Mouse (Mus musculus) Patski (cell line): ENCODE data around the gene Astn1. TPM values are rescaled to one million over a fixed set of nuclear protein-coding genes. Genes with fewer than 3 reads are reported as not detected.

Experiments
- ATAC-seq: fragments of 100-300 bp; one replicate; pipeline ENCODE4 v1.8.0; 2021
- CTCF ChIA-PET: fragments of 350-600 bp; sonication (Branson Sonifier 250); formaldehyde crosslinking; loops from one replicate; lab custom pipeline; 2022; ENCODE audit warnings: inconsistent platforms; lab: Charles Lee
- POLR2A ChIA-PET: fragments of 350-600 bp; sonication (Branson Sonifier 250); formaldehyde crosslinking; loops from one replicate; lab custom pipeline; 2022; ENCODE audit warnings: antibody characterized with exemption, inconsistent platforms; lab: Charles Lee
- DNase-seq: peaks from one replicate; pipeline ENCODE4 v3.0.0-alpha.2; 2011; ENCODE audit warnings: low read depth, low spot score
- H3K27me3 ChIP-seq: fragments of 371-371 bp; one replicate; pipeline ENCODE4 v1.5.1; 2021
- CTCF ChIP-seq: fragments of 100-300 bp; IDR thresholded peaks from one replicate; pipeline ENCODE4 v1.5.1; 2021
- in situ Hi-C: fragments of 300-500 bp; cut with MboI; formaldehyde crosslinking; loops from 3 replicates; pipeline ENCODE4 v1.11.1; 2018; ENCODE audit warnings: low pct_unique_long_range_greater_than_20kb, mixed read lengths
- polyA plus RNA-seq: library from polyadenylated mRNA; unstranded; gene quantifications from one replicate; pipeline ENCODE4 v1.2.3, GENCODE M21; 2021

The Astn1 gene
- polyA plus RNA-seq, 1 experiment from 2014 or later = not detected

- ATAC-seq (no peak), DNase-seq (no peak)
- in situ Hi-C loops = no loop called here
- CTCF ChIA-PET = no interaction called here
- no peak for TF ChIP-seq CTCF
- H3K27me3 ChIP-seq = peaks cover 12% of the 10 kb centered on the region
- POLR2A ChIA-PET = no interaction called here
Observed at GRCm38 (mm10) chr1:158573168-158573567, 211.1 kb downstream of the Astn1 start.

- ChIA-PET CTCF (no interaction called here), POLR2A (no interaction called here)
- H3K27me3 ChIP-seq = peaks cover 10% of the 10 kb centered on the region
- ATAC-seq (no peak), DNase-seq (no peak)
- in situ Hi-C loops = no loop called here
- no peak for TF ChIP-seq CTCF
Observed at GRCm38 (mm10) chr1:158573597-158573996, 211.5 kb downstream of the Astn1 start.

GRCm38 (mm10) chr1:158575997-158576396 lies 213.9 kb downstream of the Astn1 start:
- H3K27me3 ChIP-seq = peaks cover 5% of the 10 kb centered on the region
- POLR2A ChIA-PET = no interaction called here
- DNase-seq = no peak
- TF ChIP-seq CTCF = no peak
- CTCF ChIA-PET = interaction anchor here (1.1 to 1.3 kb wide), 3 partner anchors 11 to 78 kb away, joined by 3 read pairs; no protein-coding TSS in a partner anchor
- in situ Hi-C loops = no loop called here
- ATAC-seq = no peak

GRCm38 (mm10) chr1:158581806-158582205 lies 219.7 kb downstream of the Astn1 start:
- DNase-seq = no peak
- in situ Hi-C loops = no loop called here
- POLR2A ChIA-PET = no interaction called here

GRCm38 (mm10) chr1:158588903-158589302 lies 226.8 kb downstream of the Astn1 start:
- CTCF ChIA-PET = no interaction called here
- TF ChIP-seq CTCF = no peak
- DNase-seq (no peak), ATAC-seq (no peak)
- H3K27me3 ChIP-seq = no peaks in the 10 kb centered on the region
- POLR2A ChIA-PET = no interaction called here
- in situ Hi-C loops = no loop called here

More at GRCm38 (mm10) chr1:158581806-158582205, 219.7 kb downstream of the Astn1 start:
- TF ChIP-seq CTCF = no peak
- ATAC-seq = no peak
- peaks cover 4% of the 10 kb centered on the region for H3K27me3 ChIP-seq
- CTCF ChIA-PET = interaction anchor here (1.0 to 1.1 kb wide), 2 partner anchors 12 to 23 kb away, joined by 3 to 4 read pairs; no protein-coding TSS in a partner anchor

- no peaks in the 10 kb centered on the region for H3K27me3 ChIP-seq
- in situ Hi-C loops = loop anchor here (10.0 kb wide), 1 partner anchor 1042 kb away; no protein-coding TSS in a partner anchor
- DNase-seq (no peak), ATAC-seq (peak; percentile 60)
- POLR2A ChIA-PET = no interaction called here
- CTCF ChIA-PET = interaction anchor here (0.6 to 3.8 kb wide), 4 partner anchors 17 to 76 kb away, joined by 3 to 20 read pairs (median 3); no protein-coding TSS in a partner anchor
- peak; percentile 82 for TF ChIP-seq CTCF
Observed at GRCm38 (mm10) chr1:158596726-158597448, 234.8 kb downstream of the Astn1 start.

- peak; percentile 42 for TF ChIP-seq CTCF
- ChIA-PET POLR2A (no interaction called here), CTCF (interaction anchor here (1.1 to 3.8 kb wide), 4 partner anchors 21 to 57 kb away, joined by 3 to 20 read pairs (median 4); no protein-coding TSS in a partner anchor)
- no peaks in the 10 kb centered on the region for H3K27me3 ChIP-seq
- no peak for DNase-seq
- in situ Hi-C loops = loop anchor here (10.0 kb wide), 1 partner anchor 1043 kb away; no protein-coding TSS in a partner anchor
- no peak for ATAC-seq
Observed at GRCm38 (mm10) chr1:158597996-158598395, 235.9 kb downstream of the Astn1 start.

- ChIA-PET POLR2A (no interaction called here), CTCF (interaction anchor here (3.8 kb wide), 1 partner anchor 55 kb away, joined by 20 read pairs; no protein-coding TSS in a partner anchor)
- DNase-seq = no peak
- no peak for ATAC-seq
- H3K27me3 ChIP-seq = no peaks in the 10 kb centered on the region
- TF ChIP-seq CTCF = no peak
- in situ Hi-C loops = loop anchor here (10.0 kb wide), 1 partner anchor 1045 kb away; no protein-coding TSS in a partner anchor
Observed at GRCm38 (mm10) chr1:158599435-158599834, 237.4 kb downstream of the Astn1 start.

- no peaks in the 10 kb centered on the region for H3K27me3 ChIP-seq
- ATAC-seq (no peak), DNase-seq (no peak)
- ChIA-PET CTCF (no interaction called here), POLR2A (no interaction called here)
- TF ChIP-seq CTCF = no peak
- in situ Hi-C loops = loop anchor here (5.0 kb wide), 1 partner anchor 34 kb away; no protein-coding TSS in a partner anchor
Observed at GRCm38 (mm10) chr1:158603056-158603455, 241.0 kb downstream of the Astn1 start.

- DNase-seq (no peak), ATAC-seq (no peak)
- TF ChIP-seq CTCF = no peak
- in situ Hi-C loops = loop anchor here (5.0 kb wide), 1 partner anchor 33 kb away; no protein-coding TSS in a partner anchor
- no peaks in the 10 kb centered on the region for H3K27me3 ChIP-seq
- POLR2A ChIA-PET = interaction anchor here (0.6 kb wide), 1 partner anchor 1206 kb away, joined by 3 read pairs; no protein-coding TSS in a partner anchor
- CTCF ChIA-PET = no interaction called here
Observed at GRCm38 (mm10) chr1:158604149-158604548, 242.1 kb downstream of the Astn1 start.

- peak; percentile 39 for DNase-seq
- ChIA-PET POLR2A (no interaction called here), CTCF (interaction anchor here (0.9 to 1.1 kb wide), 2 partner anchors 36 to 1058 kb away, joined by 3 read pairs; no protein-coding TSS in a partner anchor)
- TF ChIP-seq CTCF = no peak
- no peaks in the 10 kb centered on the region for H3K27me3 ChIP-seq
- ATAC-seq = peak; percentile 77
- in situ Hi-C loops = no loop called here
Observed at GRCm38 (mm10) chr1:158605597-158605996, 243.5 kb downstream of the Astn1 start.
